Mouse (Mus musculus) embryonic facial prominence, embryonic 10.5 days (tissue): ENCODE results near the gene Smpdl3a. TPM values are rescaled to one million over a fixed set of nuclear protein-coding genes. Genes with fewer than 3 reads are reported as not detected.

ENCODE experiments used
- DNase-seq: peaks from one replicate; pipeline ENCODE4 v3.0.0-alpha.2; 2017; ENCODE audit warnings: low spot score
- H3K27ac ChIP-seq: fragments of 300-500 bp; sonication (generic); replicated peaks from 2 replicates; pipeline ENCODE4 v1.5.1; 2016; ENCODE audit warnings: mild to moderate bottlenecking
- H3K27me3 ChIP-seq: fragments of 300-500 bp; sonication (generic); replicated peaks from 2 replicates; pipeline ENCODE4 v1.6.1; 2016; ENCODE audit warnings: low read depth, mild to moderate bottlenecking; ENCODE audit not compliant: poor library complexity, severe bottlenecking
- H3K36me3 ChIP-seq: fragments of 300-500 bp; sonication (generic); replicated peaks from 2 replicates; pipeline ENCODE4 v1.6.1; 2016; ENCODE audit warnings: mild to moderate bottlenecking, moderate library complexity
- H3K4me1 ChIP-seq: fragments of 300-500 bp; sonication (generic); 2 replicates; pipeline ENCODE4 v1.6.1; 2016
- H3K4me3 ChIP-seq: fragments of 300-500 bp; sonication (generic); 2 replicates; pipeline ENCODE4 v1.5.1; 2016; ENCODE audit warnings: mild to moderate bottlenecking, moderate library complexity
- H3K9me3 ChIP-seq: fragments of 300-500 bp; sonication (generic); 2 replicates; pipeline ENCODE4 v1.6.1; 2016; ENCODE audit warnings: mild to moderate bottlenecking
- WGBS: fragments of 180-500 bp; shearing (Covaris S2); methylation state at CpG from one replicate; pipeline ENCODE4 v1.1.7; 2016; 5-methylcytosine and 5-hydroxymethylcytosine counted together
- polyA plus RNA-seq: library from polyadenylated mRNA; unstranded; fragments of >200 nt; fragmentation: Nextera tagmentation; extraction: Ambion mirVana; gene quantifications from 2 replicates; pipeline ENCODE4 v1.2.1, GENCODE M21; 2016

The Smpdl3a gene
- polyA plus RNA-seq, 1 experiment from 2014 or later: 5.3 TPM

DNA sequence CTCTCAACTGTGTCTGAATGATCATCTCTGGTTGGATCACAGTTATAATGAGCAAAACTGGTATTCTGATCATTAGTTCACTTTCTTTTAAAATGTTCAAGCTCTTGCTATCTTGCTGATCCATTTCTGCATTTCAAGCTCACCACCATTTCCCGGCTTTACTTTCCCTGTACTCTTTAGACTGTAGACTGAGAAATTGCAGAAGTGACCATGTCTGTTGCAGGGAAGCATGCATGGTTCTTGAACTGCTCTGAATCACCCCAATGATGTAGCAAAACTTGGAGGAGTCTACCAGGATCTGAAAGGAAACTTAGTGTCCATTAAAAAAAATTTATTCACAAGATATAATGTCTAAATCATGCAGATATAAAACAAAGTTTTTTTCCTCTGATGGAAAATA lies 1.2 kb upstream of the Smpdl3a start:
- no peak overlapping the region for H3K4me3 ChIP-seq
- peaks cover 6% of the 10 kb centered on the region; the same call in 1 of the 2 replicates for H3K9me3 ChIP-seq
- H3K36me3 ChIP-seq: peaks cover 4% of the 10 kb centered on the region; the same call in 1 of the 2 replicates
- no peak overlapping the region for H3K27ac ChIP-seq
- peaks cover 21% of the 10 kb centered on the region for H3K4me1 ChIP-seq
- WGBS: 93% methylated on average over 1 of the region's 1 CpGs
- 0 out of 2 replicates have a peak, but pooled peaks cover 4% of the 10 kb centered on the region for H3K27me3 ChIP-seq
- no peak for DNase-seq

DNA sequence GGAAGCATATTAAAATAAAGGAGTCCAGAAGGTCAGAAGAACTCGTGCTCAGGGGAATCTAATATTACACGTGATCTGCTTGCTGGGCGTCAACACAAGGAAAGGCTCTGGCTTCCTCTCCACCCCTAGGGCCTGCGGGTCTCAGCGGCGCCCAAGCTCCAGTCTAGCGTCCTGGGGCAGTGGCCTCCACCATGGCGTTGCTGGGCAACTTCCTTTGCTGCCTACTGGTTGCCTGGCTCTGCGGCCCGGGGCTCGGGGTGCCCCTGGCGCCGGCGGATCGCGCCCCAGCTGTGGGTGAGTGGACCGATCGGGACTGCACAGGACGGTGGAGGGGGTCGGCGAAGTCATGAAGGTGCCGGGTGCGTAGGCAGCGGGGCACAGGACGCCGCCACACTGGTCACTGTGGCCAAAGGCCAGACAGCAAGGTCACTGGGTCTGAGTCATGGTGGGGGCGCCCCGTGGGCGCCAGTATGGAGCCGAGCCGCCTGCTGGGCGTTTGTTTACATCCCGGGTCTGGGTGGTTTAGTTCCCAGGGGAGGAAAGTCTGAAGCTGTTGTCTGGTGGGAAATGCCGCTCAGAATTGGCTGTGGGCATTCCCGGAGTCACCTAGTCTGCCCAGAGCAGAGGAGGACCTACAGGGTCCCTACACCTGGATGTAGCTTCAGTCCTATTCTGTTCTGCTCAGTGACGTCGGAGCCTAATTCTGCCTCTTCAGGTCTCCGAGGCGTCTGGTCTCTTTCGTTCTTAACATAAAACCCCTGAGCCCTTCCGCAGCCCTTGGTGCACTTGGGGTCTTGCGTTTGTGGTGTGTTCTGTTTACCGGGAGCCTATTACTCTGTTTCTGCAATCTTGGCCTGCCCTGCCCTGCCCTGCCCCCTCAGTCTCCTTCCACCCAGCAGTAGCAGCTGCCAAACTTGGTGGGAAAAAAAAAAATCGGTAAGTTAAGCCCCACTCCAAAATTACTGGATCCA lies 641 bp downstream of the Smpdl3a start:
- Histone ChIP-seq H3K4me3 (peak overlapping the region; percentile 70), H3K36me3 (peaks cover 4% of the 10 kb centered on the region; the same call in 1 of the 2 replicates)

DNA sequence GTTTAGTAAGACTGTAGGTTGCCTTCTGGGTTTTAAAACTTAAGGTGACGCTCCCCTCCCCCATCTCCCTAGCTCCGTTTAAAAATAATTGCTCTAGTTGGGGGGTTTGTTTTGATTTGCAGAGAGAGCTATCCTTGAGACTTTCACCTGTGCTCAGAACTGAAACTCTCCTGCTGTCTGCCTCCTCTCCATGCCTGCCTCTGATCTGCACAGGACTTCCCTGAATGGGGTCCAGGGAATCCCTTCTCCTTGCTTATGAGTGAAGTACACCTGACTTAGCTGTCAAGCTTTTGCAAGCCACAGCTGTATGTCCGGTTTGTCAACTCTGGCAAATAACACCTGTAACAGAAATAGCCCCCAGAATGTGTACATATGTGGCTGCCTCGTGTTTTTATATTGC lies 1.4 kb downstream of the Smpdl3a start:
- peak; percentile 8 for DNase-seq

More for the DNA sequence above, 641 bp downstream of the Smpdl3a start:
- Histone ChIP-seq H3K4me1 (peaks cover 21% of the 10 kb centered on the region), H3K9me3 (peaks cover 6% of the 10 kb centered on the region; the same call in 1 of the 2 replicates), H3K27me3 (0 out of 2 replicates have a peak, but pooled peaks cover 4% of the 10 kb centered on the region), H3K27ac (peak overlapping the region; percentile 85)
- WGBS: under 1% methylated on average over 44 of the region's 44 CpGs
- DNase-seq: peak; percentile 56

DNA sequence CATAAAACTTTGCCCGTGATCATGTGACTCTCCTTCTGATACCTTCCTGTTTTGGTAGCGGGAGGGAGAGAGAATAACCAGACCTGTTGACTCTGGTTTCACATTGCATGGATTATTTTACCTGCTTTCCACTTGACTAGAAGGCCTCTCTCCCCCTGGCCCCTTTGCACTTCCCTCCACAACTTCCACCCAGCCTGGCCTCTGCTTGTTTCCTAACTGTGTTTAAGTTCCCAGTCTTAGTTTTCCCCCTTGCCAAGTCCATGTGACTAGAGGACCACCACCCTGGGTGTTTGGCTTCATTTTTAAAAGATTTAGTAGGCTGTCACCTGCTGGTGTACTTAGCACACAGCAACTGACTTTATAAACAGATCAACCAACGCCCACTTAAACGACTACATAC lies 1.9 kb downstream of the Smpdl3a start:
- WGBS: 52% methylated on average over 4 of the region's 4 CpGs
- Histone ChIP-seq H3K27me3 (0 out of 2 replicates have a peak, but pooled peaks cover 4% of the 10 kb centered on the region), H3K4me1 (peaks cover 21% of the 10 kb centered on the region), H3K9me3 (peaks cover 6% of the 10 kb centered on the region; the same call in 1 of the 2 replicates), H3K36me3 (peaks cover 4% of the 10 kb centered on the region; the same call in 1 of the 2 replicates), H3K4me3 (peak overlapping the region; percentile 70; the same call in 1 of the 2 replicates), H3K27ac (no peak overlapping the region)
- peak; percentile 19 for DNase-seq

More for the DNA sequence above, 1.4 kb downstream of the Smpdl3a start:
- peaks cover 21% of the 10 kb centered on the region for H3K4me1 ChIP-seq
- 0 out of 2 replicates have a peak, but pooled peaks cover 4% of the 10 kb centered on the region for H3K27me3 ChIP-seq
- H3K4me3 ChIP-seq: peak overlapping the region; percentile 70
- peaks cover 4% of the 10 kb centered on the region; the same call in 1 of the 2 replicates for H3K36me3 ChIP-seq
- H3K27ac ChIP-seq: no peak overlapping the region
- peaks cover 6% of the 10 kb centered on the region; the same call in 1 of the 2 replicates for H3K9me3 ChIP-seq
- WGBS: 32% methylated on average over 4 of the region's 4 CpGs

DNA sequence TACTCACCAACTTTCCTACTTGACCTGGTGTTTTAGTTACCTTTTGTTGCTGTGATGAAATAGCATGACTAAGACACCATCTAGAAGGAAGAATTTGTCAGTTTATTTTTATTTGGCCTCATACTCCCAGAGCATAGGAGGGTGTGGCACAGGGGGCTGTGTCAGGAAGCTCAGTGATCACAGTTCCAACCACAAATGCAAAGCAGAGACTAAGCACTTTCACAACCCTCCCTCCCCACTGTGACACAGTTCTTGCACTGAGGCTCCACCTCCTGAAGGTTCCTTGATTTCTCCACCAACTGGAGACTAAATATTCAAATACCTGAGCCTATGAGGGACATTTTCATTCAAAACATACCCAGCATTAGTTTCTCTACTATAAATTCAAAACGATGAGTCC lies 5.4 kb downstream of the Smpdl3a start:
- no peak overlapping the region for H3K27ac ChIP-seq
- H3K4me1 ChIP-seq: peaks cover 18% of the 10 kb centered on the region
- no peak for DNase-seq
- no peak overlapping the region for H3K4me3 ChIP-seq
- H3K9me3 ChIP-seq: no peaks in the 10 kb centered on the region
- no peaks in the 10 kb centered on the region for H3K36me3 ChIP-seq
- 92% methylated on average over 1 of the region's 1 CpGs for WGBS
- H3K27me3 ChIP-seq: no peaks in the 10 kb centered on the region

DNA sequence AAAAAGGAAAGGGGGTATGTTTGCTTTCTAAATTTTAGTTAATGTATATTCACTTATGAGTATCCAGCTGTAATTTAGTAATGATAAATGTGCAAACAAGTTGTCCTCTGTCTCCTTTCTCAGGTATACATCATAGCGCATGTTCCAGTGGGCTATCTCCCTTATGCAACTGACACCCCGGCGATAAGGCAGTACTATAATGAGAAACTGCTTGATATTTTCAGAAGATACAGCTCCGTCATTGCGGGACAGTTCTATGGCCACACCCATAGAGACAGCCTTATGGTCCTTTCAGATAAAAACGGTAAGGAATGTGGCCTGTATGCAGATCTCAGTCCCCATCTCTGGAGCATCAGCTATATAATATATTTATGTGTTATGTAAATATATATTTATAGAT lies 13.6 kb downstream of the Smpdl3a start:
- Histone ChIP-seq H3K27me3 (no peaks in the 10 kb centered on the region), H3K9me3 (no peaks in the 10 kb centered on the region), H3K4me3 (no peak overlapping the region), H3K27ac (no peak overlapping the region), H3K36me3 (no peaks in the 10 kb centered on the region), H3K4me1 (no peaks in the 10 kb centered on the region)
- no peak for DNase-seq
- WGBS: 90% methylated on average over 6 of the region's 6 CpGs

DNA sequence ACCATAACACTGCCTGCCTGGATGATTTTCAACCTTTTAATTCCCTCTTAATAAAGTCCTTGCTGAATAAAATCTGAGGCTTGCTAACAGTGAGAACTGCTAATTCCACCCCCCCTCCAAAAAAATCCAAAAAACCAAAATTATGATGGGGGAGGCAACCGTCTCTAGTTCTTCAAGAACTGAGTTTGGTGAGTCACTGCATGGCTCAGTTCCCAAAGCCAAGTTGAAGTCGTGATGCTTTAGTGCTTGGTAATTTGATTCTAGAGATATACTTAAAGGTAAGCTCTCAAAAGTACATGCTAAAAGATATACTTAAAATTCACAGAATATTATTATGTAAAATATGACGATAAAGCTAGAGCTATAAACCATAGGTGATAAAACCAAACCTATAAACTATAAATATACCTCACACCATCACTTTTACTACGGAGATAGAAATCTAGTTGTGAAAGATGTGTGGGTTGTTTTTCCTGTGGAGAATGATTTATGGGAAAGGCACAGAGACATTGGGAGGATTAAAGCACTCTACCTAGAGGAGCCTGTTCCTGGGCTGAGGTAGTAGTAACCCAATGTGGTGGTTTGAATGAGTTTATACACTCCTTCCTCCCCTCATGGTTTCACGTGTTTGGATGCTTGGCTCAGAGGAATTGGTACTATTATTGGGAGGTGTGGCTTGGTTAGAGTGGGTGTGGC lies 18.2 kb downstream of the Smpdl3a start:
- no peaks in the 10 kb centered on the region for H3K4me1 ChIP-seq
- 86% methylated on average over 5 of the region's 5 CpGs for WGBS
- DNase-seq: no peak

DNA sequence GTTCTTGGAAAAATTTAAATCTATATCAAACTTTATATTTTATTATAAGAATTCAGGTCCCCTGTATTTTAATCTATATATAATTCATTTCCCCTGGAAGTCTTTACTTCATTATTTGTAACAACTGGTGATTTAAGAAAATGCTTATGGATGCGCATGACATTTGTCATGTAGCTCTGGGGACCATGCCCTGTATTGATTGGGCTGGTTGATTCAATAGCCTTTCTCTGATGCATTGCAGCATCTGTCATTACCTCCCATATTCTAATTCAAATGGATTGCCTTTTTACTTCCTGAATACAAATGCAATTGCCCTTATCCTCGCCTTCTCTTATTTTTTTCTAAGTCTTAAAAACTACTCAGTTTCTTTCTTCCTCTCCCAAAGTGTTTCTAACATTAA lies 20.2 kb downstream of the Smpdl3a start:
- no peak overlapping the region for H3K4me3 ChIP-seq
- no peaks in the 10 kb centered on the region for H3K36me3 ChIP-seq
- H3K27ac ChIP-seq: no peak overlapping the region
- 86% methylated on average over 2 of the region's 2 CpGs for WGBS
- H3K9me3 ChIP-seq: no peaks in the 10 kb centered on the region
- H3K27me3 ChIP-seq: no peaks in the 10 kb centered on the region
- H3K4me1 ChIP-seq: no peaks in the 10 kb centered on the region
- no peak for DNase-seq

More for the DNA sequence above, 18.2 kb downstream of the Smpdl3a start:
- Histone ChIP-seq H3K4me3 (no peak overlapping the region), H3K27ac (no peak overlapping the region), H3K27me3 (no peaks in the 10 kb centered on the region), H3K9me3 (no peaks in the 10 kb centered on the region), H3K36me3 (no peaks in the 10 kb centered on the region)

DNA sequence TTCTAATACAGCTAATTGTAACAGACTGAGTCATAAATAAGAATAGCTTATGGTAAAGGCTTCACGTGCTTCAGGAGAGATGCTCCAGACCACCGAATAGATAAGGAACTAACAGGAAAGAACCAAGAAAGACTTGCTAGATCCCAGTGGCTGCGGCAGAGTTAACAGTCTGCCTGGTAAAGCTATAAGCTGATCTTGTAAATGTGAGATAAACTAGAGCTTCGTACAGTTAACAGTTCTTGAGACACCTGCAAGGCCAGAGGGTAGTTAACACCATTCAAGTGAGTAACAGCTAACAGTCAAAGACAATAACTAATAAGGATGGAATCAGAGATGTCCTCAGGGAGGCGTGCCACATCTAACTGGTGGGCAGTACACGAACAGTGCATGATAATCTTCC lies 21.7 kb downstream of the Smpdl3a start:
- Histone ChIP-seq H3K27ac (no peak overlapping the region), H3K4me1 (no peaks in the 10 kb centered on the region), H3K36me3 (no peaks in the 10 kb centered on the region), H3K4me3 (no peak overlapping the region), H3K27me3 (no peaks in the 10 kb centered on the region), H3K9me3 (no peaks in the 10 kb centered on the region)
- DNase-seq: no peak
- WGBS: 84% methylated on average over 6 of the region's 6 CpGs

DNA sequence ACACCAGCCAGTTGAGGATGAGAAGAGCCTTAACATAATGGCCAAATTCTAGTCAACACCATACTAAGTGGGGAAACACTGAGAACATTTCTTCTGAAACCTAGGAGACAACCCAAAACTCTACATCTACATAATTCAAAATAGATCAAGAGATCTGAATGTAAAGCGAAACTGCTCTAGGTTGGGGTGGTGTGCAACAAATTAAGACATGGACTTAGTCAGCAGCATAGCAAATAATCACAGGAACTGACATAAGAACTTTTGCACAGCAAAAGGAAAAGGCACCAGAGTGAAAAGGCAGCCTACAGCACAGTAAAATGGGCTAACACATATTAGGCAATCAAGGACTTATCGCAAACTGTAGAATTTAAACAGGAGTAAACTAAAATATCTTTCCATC lies 25.1 kb downstream of the Smpdl3a start:
- H3K36me3 ChIP-seq: no peaks in the 10 kb centered on the region
- H3K4me3 ChIP-seq: no peak overlapping the region
- H3K27me3 ChIP-seq: no peaks in the 10 kb centered on the region
- no peaks in the 10 kb centered on the region for H3K9me3 ChIP-seq
- H3K4me1 ChIP-seq: no peaks in the 10 kb centered on the region
- H3K27ac ChIP-seq: no peak overlapping the region
- 91% methylated on average over 2 of the region's 2 CpGs for WGBS
- DNase-seq: no peak

DNA sequence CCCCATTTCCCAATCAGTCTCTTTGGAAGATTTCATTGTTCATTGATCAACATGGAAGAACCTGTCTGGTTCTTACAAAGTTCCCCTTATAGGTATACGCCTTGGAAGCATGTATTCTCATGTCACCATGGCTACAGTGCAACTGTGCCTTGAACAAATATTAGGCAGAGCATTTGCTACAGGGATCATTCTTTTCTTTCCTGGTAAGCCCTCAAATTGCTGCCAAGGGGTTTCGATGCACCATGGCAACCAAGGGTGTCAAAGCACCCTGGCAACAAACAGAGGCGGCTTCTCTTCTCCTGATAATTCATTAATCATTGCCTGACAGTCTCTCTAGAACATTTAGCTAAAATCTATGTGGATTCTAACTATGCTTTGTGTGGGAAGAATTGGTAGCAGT lies 28.3 kb downstream of the Smpdl3a start:
- H3K27ac ChIP-seq: no peak overlapping the region
- no peaks in the 10 kb centered on the region for H3K4me1 ChIP-seq

DNA sequence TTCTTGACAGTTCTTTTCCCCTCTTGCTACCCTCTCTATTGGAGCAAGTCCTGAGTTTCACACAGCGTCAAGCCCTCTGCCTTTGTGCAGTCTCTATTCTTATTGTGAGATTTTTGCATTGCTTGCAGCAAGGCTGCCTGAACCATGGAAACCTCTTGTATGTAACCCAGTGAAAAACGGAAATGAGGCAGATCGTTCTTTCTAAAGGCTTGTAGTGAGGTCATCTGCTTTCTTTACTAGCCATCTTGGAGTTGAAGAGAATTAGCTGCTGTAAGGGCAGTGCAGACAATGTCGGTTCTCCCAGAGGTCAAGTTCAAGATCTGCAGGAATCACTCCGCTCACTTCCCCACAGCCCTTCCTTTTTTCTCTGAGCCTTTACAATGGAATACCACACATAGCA lies 34.5 kb downstream of the Smpdl3a start:
- H3K27me3 ChIP-seq: no peaks in the 10 kb centered on the region
- H3K4me1 ChIP-seq: no peaks in the 10 kb centered on the region
- no peaks in the 10 kb centered on the region for H3K9me3 ChIP-seq
- no peak for DNase-seq
- no peaks in the 10 kb centered on the region for H3K36me3 ChIP-seq
- H3K27ac ChIP-seq: no peak overlapping the region
- H3K4me3 ChIP-seq: no peak overlapping the region
- WGBS: 67% methylated on average over 5 of the region's 5 CpGs

More for the DNA sequence above, 28.3 kb downstream of the Smpdl3a start:
- peak; percentile 19 for DNase-seq
- Histone ChIP-seq H3K36me3 (no peaks in the 10 kb centered on the region), H3K9me3 (no peaks in the 10 kb centered on the region), H3K4me3 (no peak overlapping the region), H3K27me3 (no peaks in the 10 kb centered on the region)
- WGBS: 53% methylated on average over 3 of the region's 3 CpGs
